Mouse (Mus musculus): ENCODE results near the gene Bbx.

- TF ChIP-seq CTCF (IDR thresholded peaks at IDR 0.05; ENCODE audit: low read depth, low read length), result no peak
- TF ChIP-seq POLR2A (IDR thresholded peaks at IDR 0.05; ENCODE audit: insufficient read depth, low read length), result no peak
- TF ChIP-seq EP300 (IDR thresholded peaks at IDR 0.05; ENCODE audit: insufficient read depth, low read depth, low read length), result no peak
Observed at GRCm38 (mm10) chr16:50380232-50380631, 52.0 kb downstream of the Bbx start.

Data from ES-Bruce4 (cell line).